ENCODE assay signal across 11 mouse cellular contexts in genomic region chr10:75565436-75565835, GRCm38 (mm10). TPM values are rescaled to one million over a fixed set of nuclear protein-coding genes. Genes with fewer than 3 reads are reported as not detected.
DNase-seq lines count a peak whose midpoint lies in the region; ATAC-seq and TF ChIP-seq lines count a peak whose summit lies in the region.
"Had no signal": no experiment of that assay in that cellular context is flagged by ENCODE, and none has a peak within 500 bp of the region (broad histone marks: within the 10 kb centered on the region; RNA-seq: fewer than 3 reads in every experiment).

No protein-coding gene starts in this region.

- no peak for TF ChIP-seq RAD21 in MEL (IDR thresholded peaks at IDR 0.05; ENCODE audit: low read depth, low read length)

- H3K27me3 ChIP-seq in MEL (ENCODE audit: control insufficient read depth in 1 of 2, insufficient read depth in 2 of 2, low read length in 2 of 2): no peaks in the 10 kb centered on the region
- H3K27me3 ChIP-seq in liver, embryonic 12.5 days (replicated peaks): peaks cover 39% of the 10 kb centered on the region
- peaks cover 54% of the 10 kb centered on the region for H3K27me3 ChIP-seq in hindbrain, embryonic 10.5 days (ENCODE audit: insufficient read depth, poor library complexity, severe bottlenecking)

- peak; percentile 69 to 73 for TF ChIP-seq EP300 in MEL (IDR thresholded peaks at IDR 0.05; ENCODE audit: low read depth in 1 of 2, low read length in 2 of 2)

- TF ChIP-seq POLR2A in MEL (IDR thresholded peaks at IDR 0.05; ENCODE audit: control insufficient read depth in 1 of 2, insufficient read depth in 1 of 2, low read depth in 1 of 2, low read length in 2 of 2, poor library complexity in 1 of 2): peak in 1 of 2 experiments; percentile 49; a peak in 1 of 4 replicates

- H3K4me3 ChIP-seq in MEL (ENCODE audit: control insufficient read depth in 1 of 2, insufficient read depth in 1 of 2, low read depth in 2 of 2, low read length in 2 of 2): peak overlapping the region; percentile 28 to 30; a peak in 3 of 4 replicates
- no peak overlapping the region for H3K4me3 ChIP-seq in liver, embryonic 12.5 days
- H3K4me3 ChIP-seq in hindbrain, embryonic 10.5 days: no peak overlapping the region

- no peaks in the 10 kb centered on the region for H3K9me3 ChIP-seq in MEL (replicated peaks; ENCODE audit: insufficient read depth, low read length)
- no peaks in the 10 kb centered on the region for H3K9me3 ChIP-seq in liver, embryonic 12.5 days (replicated peaks)
- H3K9me3 ChIP-seq in hindbrain, embryonic 10.5 days: no peaks in the 10 kb centered on the region

- no peak for TF ChIP-seq CTCF in MEL (IDR thresholded peaks at IDR 0.05 in 2 of 3, conservative IDR thresholded peaks at IDR 0.05 in 1 of 3; ENCODE audit: control insufficient read depth in 1 of 3, insufficient read depth in 1 of 3, low read depth in 2 of 3, low read length in 3 of 3, poor library complexity in 1 of 3, severe bottlenecking in 1 of 3)

- H3K9ac ChIP-seq in MEL (ENCODE audit: control insufficient read depth, low read depth, low read length, poor library complexity, severe bottlenecking): peak overlapping the region; percentile 44
- H3K9ac ChIP-seq in liver, embryonic 12.5 days: no peak overlapping the region

- intact Hi-C loops in heart, postnatal 14 days (cut with DNase I): no loop called here
- intact Hi-C loops in left cerebral cortex, postnatal 36 days (cut with DNase I): no loop called here

- H3K79me2 ChIP-seq in MEL (ENCODE audit: control insufficient read depth, insufficient read depth, low read length, poor library complexity): no peaks in the 10 kb centered on the region

- H3K4me2 ChIP-seq in liver, embryonic 12.5 days: peak overlapping the region; percentile 6; the same call in 1 of the 2 replicates

- DNase-seq in heart, adult 11 months: peak; percentile 88
- DNase-seq in heart, postnatal 14 days: no peak
- peak; percentile 90 for DNase-seq in MEL (ENCODE audit: low read depth, low spot score)
- peak; percentile 80 to 81 for DNase-seq in spleen, postnatal 36 days (ENCODE audit: low spot score in 2 of 2)
- DNase-seq in urinary bladder, postnatal 14 days (ENCODE audit: low spot score): no peak
- DNase-seq in hindbrain, embryonic 10.5 days (ENCODE audit: low spot score): no peak
- no peak for DNase-seq in left cerebral cortex, postnatal 36 days (ENCODE audit: low spot score in 2 of 2)
- DNase-seq: embryo, embryonic 11 days; midbrain, embryonic 14.5 days; retina, postnatal 1 day had no signal

- H3K4me1 ChIP-seq in MEL (ENCODE audit: control insufficient read depth in 1 of 2, insufficient read depth in 2 of 2, low read length in 2 of 2): peaks cover 7 to 43% of the 10 kb centered on the region in 2 experiments
- H3K4me1 ChIP-seq in liver, embryonic 12.5 days: peaks cover 37% of the 10 kb centered on the region
- peaks cover 21% of the 10 kb centered on the region for H3K4me1 ChIP-seq in hindbrain, embryonic 10.5 days (replicated peaks)

- H3K36me3 ChIP-seq in MEL (ENCODE audit: control insufficient read depth in 1 of 2, insufficient read depth in 2 of 2, low read length in 2 of 2): peaks cover 0 to 31% of the 10 kb centered on the region in 2 experiments; a peak in 2 of 4 replicates
- no peaks in the 10 kb centered on the region for H3K36me3 ChIP-seq in liver, embryonic 12.5 days
- H3K36me3 ChIP-seq in hindbrain, embryonic 10.5 days: no peaks in the 10 kb centered on the region

- ATAC-seq in liver, embryonic 12.5 days: peak; percentile 24; the same call in 1 of the 2 replicates

- peak overlapping the region; percentile 76 for H3K27ac ChIP-seq in MEL (ENCODE audit: control insufficient read depth, low read depth, low read length)
- peak overlapping the region; percentile 52; the same call in 1 of the 2 replicates for H3K27ac ChIP-seq in liver, embryonic 12.5 days
- H3K27ac ChIP-seq in hindbrain, embryonic 10.5 days: no peak overlapping the region

- WGBS in liver, embryonic 12.5 days (ENCODE audit: insufficient replicate concordance): 16% methylated on average over 6 of the region's 6 CpGs
- WGBS in hindbrain, embryonic 10.5 days: 73% methylated on average over 6 of the region's 6 CpGs

TF ChIP-seq in MEL, 35 proteins besides CTCF, POLR2A, EP300 and RAD21 (continues in another document):
- TF ChIP-seq CHD1 (IDR thresholded peaks at IDR 0.05; ENCODE audit: low read depth, low read length): no peak
- no peak for TF ChIP-seq POLR2AphosphoS2 (IDR thresholded peaks at IDR 0.05; ENCODE audit: low read length)
- TF ChIP-seq GATA1 (IDR thresholded peaks at IDR 0.05; ENCODE audit: low read depth, low read length): peak; percentile 81
- TF ChIP-seq USF1 (IDR thresholded peaks at IDR 0.05; ENCODE audit: low read depth, low read length): no peak
- TF ChIP-seq ETS1 (IDR thresholded peaks at IDR 0.05; ENCODE audit: low read depth, low read length): peak; percentile 56; the same call in 1 of the 2 replicates
- no peak for TF ChIP-seq JUND (IDR thresholded peaks at IDR 0.05; ENCODE audit: low read depth, low read length)
- peak; percentile 57 for TF ChIP-seq TCF12 (IDR thresholded peaks at IDR 0.05; ENCODE audit: low read depth, low read length)
- no peak for TF ChIP-seq MXI1 (IDR thresholded peaks at IDR 0.05; ENCODE audit: low read depth, low read length)
- no peak for TF ChIP-seq POLR2AphosphoS5 (IDR thresholded peaks at IDR 0.05; ENCODE audit: borderline replicate concordance, low read depth, low read length)
- no peak for TF ChIP-seq ZC3H11A (IDR thresholded peaks at IDR 0.05; ENCODE audit: low read depth, low read length)
- TF ChIP-seq MAX (IDR thresholded peaks at IDR 0.05; ENCODE audit: low read length): no peak
- TF ChIP-seq ELF1 (IDR thresholded peaks at IDR 0.05; ENCODE audit: low read depth, low read length): peak; percentile 83
- TF ChIP-seq NRF1 (IDR thresholded peaks at IDR 0.05; ENCODE audit: insufficient read depth, low read depth, low read length, poor library complexity, severe bottlenecking): no peak
- no peak for TF ChIP-seq NELFE (IDR thresholded peaks at IDR 0.05; ENCODE audit: low read depth, low read length)
- no peak for TF ChIP-seq BHLHE40 (IDR thresholded peaks at IDR 0.05; ENCODE audit: borderline replicate concordance, low read depth, low read length)
- no peak; the same call in 1 of the 2 replicates for TF ChIP-seq CHD2 (IDR thresholded peaks at IDR 0.05; ENCODE audit: low read length)
- TF ChIP-seq MYB (IDR thresholded peaks at IDR 0.05; ENCODE audit: low read depth, low read length): no peak
- TF ChIP-seq SIN3A (IDR thresholded peaks at IDR 0.05; ENCODE audit: low read length): peak; percentile 68
- no peak for TF ChIP-seq USF2 (IDR thresholded peaks at IDR 0.05; ENCODE audit: borderline replicate concordance in 1 of 2, insufficient read depth in 1 of 2, low read depth in 1 of 2, low read length in 2 of 2)
- peak; percentile 71; the same call in 1 of the 2 replicates for TF ChIP-seq MAZ (IDR thresholded peaks at IDR 0.05; ENCODE audit: low read depth, low read length)
- no peak for TF ChIP-seq MYC (IDR thresholded peaks at IDR 0.05; ENCODE audit: low read depth, low read length)

RNA-seq across cellular contexts. Expression of gene Ggt1, which starts 4.0 kb away (rescaled TPM):
- total RNA-seq in heart, postnatal 14 days (2021): not detected
- total RNA-seq in MEL (2012; rRNA removed): 0.46 and 1.4 TPM in 2 replicates
- polyA plus RNA-seq in MEL (2012; ENCODE audit: insufficient read depth in 1 of 2, insufficient read length in 2 of 2, low read depth in 1 of 2, low replicate concordance in 2 of 2, missing spikeins in 1 of 2): 1 to 10 TPM in 1 of 2 experiments, not detected in 1; 3.2 TPM
- polyA plus RNA-seq in liver, embryonic 12.5 days (2016; fragmentation: Nextera tagmentation; extraction: Ambion mirVana): 2.6 and 4.7 TPM in 2 replicates
- polyA plus RNA-seq in hindbrain, embryonic 10.5 days (2016; fragmentation: Nextera tagmentation; extraction: Ambion mirVana): 3.3 and 3.4 TPM in 2 replicates
- total RNA-seq in left cerebral cortex, postnatal 36 days (2021): 1 to 10 TPM; 2.5 to 4.1 TPM

RNA-seq across cellular contexts. Expression of gene Lrrc75b, which starts 5.3 kb away (rescaled TPM):
- 1 to 10 TPM; 1.3 to 1.5 TPM for total RNA-seq in heart, postnatal 14 days (2021)
- not detected in 2 replicates for total RNA-seq in MEL (2012; rRNA removed)
- not detected for polyA plus RNA-seq in MEL (2012; ENCODE audit: insufficient read depth in 1 of 2, insufficient read length in 2 of 2, low read depth in 1 of 2, low replicate concordance in 2 of 2, missing spikeins in 1 of 2)
- polyA plus RNA-seq in liver, embryonic 12.5 days (2016; fragmentation: Nextera tagmentation; extraction: Ambion mirVana): 0.11 and 0.12 TPM in 2 replicates
- polyA plus RNA-seq in hindbrain, embryonic 10.5 days (2016; fragmentation: Nextera tagmentation; extraction: Ambion mirVana): 2.8 and 6.6 TPM in 2 replicates
- total RNA-seq in left cerebral cortex, postnatal 36 days (2021): 10 to 100 TPM in 1 of 2 experiments, 1 to 10 TPM in 1; 9.8 to 10.1 TPM

RNA-seq across cellular contexts. Expression of gene Ggt5, which starts 23.7 kb away (rescaled TPM):
- total RNA-seq in heart, postnatal 14 days (2021): 10 to 100 TPM in 1 of 2 experiments, 1 to 10 TPM in 1; 8.3 to 10.7 TPM
- 0.03 TPM in 1 of 2 replicates, not detected in the other for total RNA-seq in MEL (2012; rRNA removed)
- under 1 TPM in 1 of 2 experiments, not detected in 1; 0.11 TPM for polyA plus RNA-seq in MEL (2012; ENCODE audit: insufficient read depth in 1 of 2, insufficient read length in 2 of 2, low read depth in 1 of 2, low replicate concordance in 2 of 2, missing spikeins in 1 of 2)
- polyA plus RNA-seq in liver, embryonic 12.5 days (2016; fragmentation: Nextera tagmentation; extraction: Ambion mirVana): 0.21 and 0.41 TPM in 2 replicates
- 0.30 and 0.82 TPM in 2 replicates for polyA plus RNA-seq in hindbrain, embryonic 10.5 days (2016; fragmentation: Nextera tagmentation; extraction: Ambion mirVana)
- 1 to 10 TPM; 1.6 to 2.9 TPM for total RNA-seq in left cerebral cortex, postnatal 36 days (2021)

RNA-seq across cellular contexts. Expression of gene Gucd1, which starts 47.7 kb away (rescaled TPM):
- total RNA-seq in heart, postnatal 14 days (2021): 10 to 100 TPM; 43.8 to 45.5 TPM
- total RNA-seq in MEL (2012; rRNA removed): 17.7 and 18.7 TPM in 2 replicates
- polyA plus RNA-seq in MEL (2012; ENCODE audit: insufficient read depth in 1 of 2, insufficient read length in 2 of 2, low read depth in 1 of 2, low replicate concordance in 2 of 2, missing spikeins in 1 of 2): 10 to 100 TPM in 1 of 2 experiments, not detected in 1; 30.7 TPM
- 46.6 and 50.5 TPM in 2 replicates for polyA plus RNA-seq in liver, embryonic 12.5 days (2016; fragmentation: Nextera tagmentation; extraction: Ambion mirVana)
- polyA plus RNA-seq in hindbrain, embryonic 10.5 days (2016; fragmentation: Nextera tagmentation; extraction: Ambion mirVana): 32.5 and 32.9 TPM in 2 replicates
- 10 to 100 TPM; 15.4 to 21.5 TPM for total RNA-seq in left cerebral cortex, postnatal 36 days (2021)

RNA-seq across cellular contexts. Expression of gene Snrpd3, which starts 48.1 kb away (rescaled TPM):
- 10 to 100 TPM; 56.0 to 68.3 TPM for total RNA-seq in heart, postnatal 14 days (2021)
- 155 TPM in 2 replicates for total RNA-seq in MEL (2012; rRNA removed)
- polyA plus RNA-seq in MEL (2012; ENCODE audit: insufficient read depth in 1 of 2, insufficient read length in 2 of 2, low read depth in 1 of 2, low replicate concordance in 2 of 2, missing spikeins in 1 of 2): 100 to 1,000 TPM in 1 of 2 experiments, not detected in 1; 643 TPM
- 119 and 126 TPM in 2 replicates for polyA plus RNA-seq in liver, embryonic 12.5 days (2016; fragmentation: Nextera tagmentation; extraction: Ambion mirVana)
- 269 and 286 TPM in 2 replicates for polyA plus RNA-seq in hindbrain, embryonic 10.5 days (2016; fragmentation: Nextera tagmentation; extraction: Ambion mirVana)
- total RNA-seq in left cerebral cortex, postnatal 36 days (2021): 10 to 100 TPM; 65.9 to 68.9 TPM

Comparison
In these comparisons a context has a peak if more than half of its experiments do, and no peak if none do; other contexts are left out.
1. DNase-seq: peak in heart, adult 11 months (single experiment), MEL (single experiment) and spleen, postnatal 36 days (2 of 2); none in heart, postnatal 14 days (0 of 2), urinary bladder, postnatal 14 days (single experiment), hindbrain, embryonic 10.5 days (single experiment) and left cerebral cortex, postnatal 36 days (0 of 2).
2. H3K4me3 ChIP-seq: peak in MEL (2 of 2); none in liver, embryonic 12.5 days (single experiment) and hindbrain, embryonic 10.5 days (single experiment).
3. RNA of gene Lrrc75b, which starts 5.3 kb away (total RNA-seq): 9.8 to 10.1 TPM in left cerebral cortex, postnatal 36 days; 1.3 to 1.5 TPM in heart, postnatal 14 days and not detected in MEL; every median in the first group is over 4 times any median in the second.